ENCODE assay signal across 9 mouse cellular contexts in the genomic region with DNA sequence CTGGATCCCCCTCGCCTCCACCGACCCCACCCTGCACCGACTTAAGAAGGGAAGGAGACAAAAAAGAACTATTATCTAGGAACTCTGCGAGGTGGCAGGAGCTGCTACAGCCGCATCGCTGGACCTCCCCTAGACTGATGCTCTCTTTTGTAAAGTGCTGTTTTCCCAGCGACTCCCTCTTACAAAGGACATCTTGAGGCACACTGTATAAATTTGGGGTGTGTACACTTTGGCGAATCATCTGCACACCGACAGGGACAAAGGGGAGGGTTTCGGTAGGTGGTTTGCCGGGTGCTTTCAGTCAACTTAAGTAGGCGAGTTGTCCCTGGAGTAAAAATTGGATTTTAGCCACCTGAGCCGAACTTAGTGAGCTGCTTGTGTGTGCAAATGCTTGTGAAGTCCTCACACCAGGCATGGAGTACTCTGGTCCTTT.
DNase-seq lines count a peak whose midpoint lies in the region; ATAC-seq lines count a peak whose summit lies in the region.
"Had no signal": no experiment of that assay in that cellular context is flagged by ENCODE, and none has a peak within 500 bp of the region (broad histone marks: within the 10 kb centered on the region; RNA-seq: fewer than 3 reads in every experiment).

No protein-coding gene starts in this region.

- 0 out of 2 replicates have a peak, but pooled peaks cover 4% of the 10 kb centered on the region for H3K9me3 ChIP-seq in heart, embryonic 15.5 days (replicated peaks)
- H3K9me3 ChIP-seq in midbrain, embryonic 10.5 days (replicated peaks), result peaks cover 6% of the 10 kb centered on the region; the same call in 1 of the 2 replicates

- H3K36me3 ChIP-seq in heart, embryonic 15.5 days, result no peaks in the 10 kb centered on the region
- H3K36me3 ChIP-seq in midbrain, embryonic 10.5 days, result no peaks in the 10 kb centered on the region

- DNase-seq in heart, adult 11 months, result peak; percentile 84
- no peak for DNase-seq in heart, adult 9 months (ENCODE audit: low spot score in 2 of 2)
- DNase-seq in R1 (ENCODE audit: low read depth, low spot score), result peak; percentile 10
- no peak for DNase-seq in midbrain, embryonic 10.5 days (ENCODE audit: low spot score)
- no peak for DNase-seq in thymus, postnatal 0 days (ENCODE audit: low spot score)
- DNase-seq in adrenal gland, adult 2 months, result no peak

- peak overlapping the region; percentile 87 for H3K4me2 ChIP-seq in heart, embryonic 15.5 days

- H3K9ac ChIP-seq in heart, embryonic 15.5 days, result peak overlapping the region; percentile 12
- H3K9ac ChIP-seq: liver, embryonic 14.5 days had no signal

- H3K27ac ChIP-seq in heart, embryonic 15.5 days, result peak overlapping the region; percentile 23
- H3K27ac ChIP-seq in midbrain, embryonic 10.5 days (replicated peaks), result peak overlapping the region; percentile 94
- H3K27ac ChIP-seq: liver, embryonic 14.5 days had no signal

- peak overlapping the region; percentile 48 for H3K4me3 ChIP-seq in heart, embryonic 15.5 days
- H3K4me3 ChIP-seq in midbrain, embryonic 10.5 days, result peak overlapping the region; percentile 51

- no peaks in the 10 kb centered on the region for H3K27me3 ChIP-seq in heart, embryonic 15.5 days
- H3K27me3 ChIP-seq in midbrain, embryonic 10.5 days (ENCODE audit: low read depth, poor library complexity, severe bottlenecking), result no peaks in the 10 kb centered on the region

- no peak for ATAC-seq in heart, embryonic 15.5 days (replicated peaks; ENCODE audit: insufficient number of reproducible peaks, insufficient read depth, low FRiP score, low read depth)
- no peak for ATAC-seq in megakaryocyte-erythroid progenitor cell, adult 5-6 weeks (replicated peaks; ENCODE audit: low FRiP score, low TSS enrichment, poor library complexity, severe bottlenecking)

- WGBS in heart, embryonic 15.5 days, result 8% methylated on average over 13 of the region's 13 CpGs
- 6% methylated on average over 13 of the region's 13 CpGs for WGBS in midbrain, embryonic 10.5 days

- peaks cover 14% of the 10 kb centered on the region for H3K4me1 ChIP-seq in heart, embryonic 15.5 days (replicated peaks)
- H3K4me1 ChIP-seq in midbrain, embryonic 10.5 days, result peaks cover 31% of the 10 kb centered on the region

Comparison
In these comparisons a context has a peak if more than half of its experiments do, and no peak if none do; other contexts are left out.
1. DNase-seq: peak in heart, adult 11 months (single experiment) and R1 (single experiment); none in heart, adult 9 months (0 of 2), midbrain, embryonic 10.5 days (single experiment), thymus, postnatal 0 days (single experiment) and adrenal gland, adult 2 months (single experiment).